Mouse (Mus musculus) CH12.LX (cell line): Measurements from ENCODE around the gene Slamf8. TPM values are rescaled to one million over a fixed set of nuclear protein-coding genes. Genes with fewer than 3 reads are reported as not detected.

Experiments used
- DNase-seq: peaks from one replicate; pipeline ENCODE4 v3.0.0-alpha.2; 2013; ENCODE audit errors: extremely low read depth
- H3K27ac ChIP-seq: 2 replicates; pipeline ENCODE4 v1.5.1; 2012; ENCODE audit warnings: low read depth, mild to moderate bottlenecking, control low read depth, moderate library complexity; ENCODE audit not compliant: insufficient read depth
- H3K27me3 ChIP-seq: replicated peaks from 2 replicates; pipeline ENCODE3; 2012; ENCODE audit warnings: inconsistent platforms
- H3K36me3 ChIP-seq, 2 experiments: replicated peaks in 1 of 2; 2 replicates each; pipeline versions ENCODE3 to v1.6.1; 2012; ENCODE audit warnings: inconsistent platforms in 1 of 2, low read length in 1 of 2, mild to moderate bottlenecking in 1 of 2, mixed read lengths in 1 of 2, moderate library complexity in 1 of 2; ENCODE audit not compliant: control insufficient read depth in 1 of 2, insufficient read depth in 1 of 2
- H3K4me1 ChIP-seq, 2 experiments: 2 replicates each; pipeline ENCODE4 v1.6.1; 2012; ENCODE audit warnings: inconsistent platforms in 1 of 2, moderate library complexity in 1 of 2; ENCODE audit not compliant: insufficient read depth in 2 of 2, control insufficient read depth in 1 of 2
- H3K4me2 ChIP-seq: 2 replicates; pipeline ENCODE4 v1.6.1; 2012; ENCODE audit warnings: low read depth, mild to moderate bottlenecking, control low read depth; ENCODE audit not compliant: poor library complexity, insufficient read depth, severe bottlenecking
- H3K4me3 ChIP-seq, 3 experiments: fragments of 150-350 bp in 1 of 3; sonication (generic) in 1 of 3; replicated peaks in 1 of 3; 2 replicates each; pipeline versions ENCODE3 to v1.5.1; 2011 to 2012; ENCODE audit warnings: low read depth in 2 of 3, low read length in 2 of 3, mild to moderate bottlenecking in 2 of 3, moderate library complexity in 2 of 3, control low read depth in 1 of 3, improper control_type of control experiment in 1 of 3, inconsistent platforms in 1 of 3, mixed read lengths in 1 of 3; ENCODE audit not compliant: poor library complexity in 1 of 3
- H3K79me2 ChIP-seq: replicated peaks from 2 replicates; pipeline ENCODE4 v1.6.1; 2012; ENCODE audit warnings: mild to moderate bottlenecking, moderate library complexity; ENCODE audit not compliant: control insufficient read depth, poor library complexity, insufficient read depth, severe bottlenecking; ENCODE audit errors: extremely low read depth
- H3K9ac ChIP-seq: 2 replicates; pipeline ENCODE4 v1.6.1; 2012; ENCODE audit warnings: low read depth, mild to moderate bottlenecking, control low read depth, moderate library complexity; ENCODE audit not compliant: insufficient read depth
- H3K9me3 ChIP-seq: replicated peaks from 2 replicates; pipeline ENCODE3; 2012; ENCODE audit warnings: low read length, inconsistent platforms, mixed read lengths
- CHD1 ChIP-seq: IDR thresholded peaks from 2 replicates; pipeline ENCODE4 v1.6.1; 2012; ENCODE audit warnings: low read depth, low read length, improper control_type of control experiment, inconsistent platforms
- CTCF ChIP-seq, 2 experiments: IDR thresholded peaks in 1 of 2; conservative IDR thresholded peaks in 1 of 2; 2 replicates each; pipeline ENCODE4 v1.5.1; 2011 to 2012; ENCODE audit warnings: low read depth in 2 of 2, low read length in 2 of 2, improper control_type of control experiment in 1 of 2, inconsistent platforms in 1 of 2, mild to moderate bottlenecking in 1 of 2, moderate library complexity in 1 of 2
- E2F4 ChIP-seq: IDR thresholded peaks from 2 replicates; pipeline ENCODE4 v1.6.1; 2011; ENCODE audit warnings: low read depth, low read length, improper control_type of control experiment; ENCODE audit not compliant: insufficient replicate concordance
- ELF1 ChIP-seq: IDR thresholded peaks from 2 replicates; pipeline ENCODE4 v1.6.1; 2014; ENCODE audit warnings: low read depth, mild to moderate bottlenecking, inconsistent platforms, low read length, improper control_type of control experiment
- ETS1 ChIP-seq: conservative IDR thresholded peaks from 2 replicates; pipeline ENCODE4 v1.6.1; 2012; ENCODE audit warnings: low read depth, mild to moderate bottlenecking, inconsistent platforms, low read length, improper control_type of control experiment, moderate library complexity
- HCFC1 ChIP-seq: IDR thresholded peaks from 2 replicates; pipeline ENCODE4 v1.6.1; 2012; ENCODE audit warnings: low read depth, mild to moderate bottlenecking, inconsistent platforms, low read length, improper control_type of control experiment
- JUN ChIP-seq: IDR thresholded peaks from 2 replicates; pipeline ENCODE4 v1.6.1; 2011; ENCODE audit warnings: low read depth, mild to moderate bottlenecking, low read length, improper control_type of control experiment, moderate library complexity; ENCODE audit not compliant: insufficient read depth
- JUND ChIP-seq: conservative IDR thresholded peaks from 2 replicates; pipeline ENCODE4 v1.6.1; 2011; ENCODE audit warnings: low read depth, low read length, improper control_type of control experiment
- MAX ChIP-seq: IDR thresholded peaks from 2 replicates; pipeline ENCODE4 v1.6.1; 2011; ENCODE audit warnings: low read length, improper control_type of control experiment
- MXI1 ChIP-seq: IDR thresholded peaks from 2 replicates; pipeline ENCODE4 v1.6.1; 2011; ENCODE audit warnings: mild to moderate bottlenecking, low read depth, low read length, improper control_type of control experiment
- MYC ChIP-seq: IDR thresholded peaks from 2 replicates; pipeline ENCODE4 v1.6.1; 2011; ENCODE audit warnings: low read depth, mild to moderate bottlenecking, improper control_type of control experiment, low read length
- RAD21 ChIP-seq: IDR thresholded peaks from 2 replicates; pipeline ENCODE4 v1.6.1; 2011; ENCODE audit warnings: low read depth, mild to moderate bottlenecking, low read length, improper control_type of control experiment, moderate library complexity
- SMC3 ChIP-seq: IDR thresholded peaks from 2 replicates; pipeline ENCODE4 v1.6.1; 2011; ENCODE audit warnings: low read depth, low read length, improper control_type of control experiment
- TBP ChIP-seq: conservative IDR thresholded peaks from 2 replicates; pipeline ENCODE4 v1.6.1; 2011; ENCODE audit warnings: low read depth, low read length, improper control_type of control experiment
- USF1 ChIP-seq: IDR thresholded peaks from 2 replicates; pipeline ENCODE4 v1.6.1; 2014; ENCODE audit warnings: low read depth, mild to moderate bottlenecking, inconsistent platforms, low read length, improper control_type of control experiment
- USF2 ChIP-seq: conservative IDR thresholded peaks from 2 replicates; pipeline ENCODE4 v1.6.1; 2011; ENCODE audit warnings: low read depth, low read length, improper control_type of control experiment
- ZC3H11A ChIP-seq: IDR thresholded peaks from 2 replicates; pipeline ENCODE4 v1.6.1; 2012; ENCODE audit warnings: low read depth, mild to moderate bottlenecking, inconsistent platforms, low read length, improper control_type of control experiment
- dilution Hi-C: fragments of 300-500 bp; cut with MboI; formaldehyde crosslinking; loops from 2 replicates; pipeline ENCODE4 v1.14.3; 2020; ENCODE audit warnings: low sequenced_read_pairs; ENCODE audit not compliant: extremely low pct_unique_long_range_greater_than_20kb, extremely low pct_ligation_motif_present
- in situ Hi-C: fragments of 300-500 bp; cut with MboI; formaldehyde crosslinking; loops from 3 replicates; pipeline ENCODE4 v1.14.3; 2019; ENCODE audit warnings: low sequenced_read_pairs, low pct_ligation_motif_present, low pct_unique_long_range_greater_than_20kb, mixed read lengths
- polyA plus RNA-seq: library from polyadenylated mRNA; unstranded; fragments of >175 nt; gene quantifications from 2 replicates; pipeline ENCODE4 v1.2.1, GENCODE M21; 2012; ENCODE audit warnings: low read depth; ENCODE audit not compliant: insufficient read length
- total RNA-seq, 2 experiments: library from RNA; depleted of rRNA; stranded (reverse); fragments of 300-350 nt in 1 of 2; fragments of >200 nt in 1 of 2; gene quantifications; 2 replicates each; pipeline ENCODE4 v1.2.3; 2012 to 2014

Gene Slamf8
- total and polyA plus RNA-seq, 3 experiments: 0.30 to 1.8 (median 1.1) TPM

- H3K79me2 ChIP-seq: no peaks in the 10 kb centered on the region
- no peak overlapping the region for H3K27ac ChIP-seq
- H3K36me3 ChIP-seq: no peaks in the 10 kb centered on the region
- DNase-seq: no peak
- no peak overlapping the region for H3K9ac ChIP-seq
- H3K4me3 ChIP-seq: no peak overlapping the region
- TF ChIP-seq ETS1: no peak
- no peak for TF ChIP-seq CHD1
- H3K4me2 ChIP-seq: no peak overlapping the region
- peaks cover 3% of the 10 kb centered on the region for H3K27me3 ChIP-seq
- no peaks in the 10 kb centered on the region for H3K4me1 ChIP-seq
- no peaks in the 10 kb centered on the region for H3K9me3 ChIP-seq
- in situ Hi-C loops (loop anchor here (25.0 kb wide), 1 partner anchor 206 kb away; no protein-coding TSS in a partner anchor), dilution Hi-C loops (no loop called here)
Measured at GRCm38 (mm10) chr1:172618141-172618540, 27.8 kb upstream of the Slamf8 start.

- no peak for TF ChIP-seq TBP
- no peak for TF ChIP-seq USF2
- TF ChIP-seq, all 38 proteins: peak for 0
- Histone ChIP-seq H3K79me2 (no peaks in the 10 kb centered on the region), H3K9ac (no peak overlapping the region), H3K9me3 (no peaks in the 10 kb centered on the region), H3K4me3 (no peak overlapping the region), H3K4me2 (no peak overlapping the region), H3K27ac (no peak overlapping the region), H3K36me3 (no peaks in the 10 kb centered on the region), H3K4me1 (no peaks in the 10 kb centered on the region), H3K27me3 (peaks cover 3% of the 10 kb centered on the region)
- in situ Hi-C loops: loop anchor here (25.0 kb wide), 1 partner anchor 205 kb away; no protein-coding TSS in a partner anchor
- dilution Hi-C loops: no loop called here
- DNase-seq: no peak
Measured at GRCm38 (mm10) chr1:172617365-172618076, 27.2 kb upstream of the Slamf8 start.

- dilution Hi-C loops (no loop called here), in situ Hi-C loops (loop anchor here (25.0 kb wide), 1 partner anchor 204 kb away; no protein-coding TSS in a partner anchor)
- Histone ChIP-seq H3K4me2 (no peak overlapping the region), H3K4me1 (no peaks in the 10 kb centered on the region), H3K9me3 (no peaks in the 10 kb centered on the region), H3K27me3 (peaks cover 6% of the 10 kb centered on the region), H3K36me3 (no peaks in the 10 kb centered on the region), H3K79me2 (no peaks in the 10 kb centered on the region), H3K4me3 (no peak overlapping the region), H3K9ac (no peak overlapping the region), H3K27ac (no peak overlapping the region)
- DNase-seq: no peak
- TF ChIP-seq USF2: no peak
- no peak for TF ChIP-seq E2F4
- TF ChIP-seq JUND: no peak
- no peak for TF ChIP-seq ZC3H11A
- TF ChIP-seq ETS1: no peak
- no peak for TF ChIP-seq TBP
- TF ChIP-seq USF1: no peak
- TF ChIP-seq MYC: no peak
- no peak for TF ChIP-seq SMC3
- TF ChIP-seq MAX: no peak
- TF ChIP-seq MXI1: no peak
- no peak for TF ChIP-seq JUN
- no peak for TF ChIP-seq HCFC1
- no peak for TF ChIP-seq CTCF (conservative IDR thresholded peaks at IDR 0.05 in 1 of 2, IDR thresholded peaks at IDR 0.05 in 1 of 2; ENCODE audit: low read depth in 2 of 2, low read length in 2 of 2)
- no peak for TF ChIP-seq ELF1
- TF ChIP-seq RAD21: no peak
- TF ChIP-seq, all 38 proteins: peak for 0
Measured at GRCm38 (mm10) chr1:172616537-172617300, 26.4 kb upstream of the Slamf8 start.
